Mouse (Mus musculus): ENCODE results near the gene Scn10a. TPM values are rescaled to one million over a fixed set of nuclear protein-coding genes. Genes with fewer than 3 reads are reported as not detected.

Scn10a gene
- polyA plus RNA-seq, 1 experiment from 2014 or later: not detected

- DNase-seq (ENCODE audit: low spot score): no peak
Observed at GRCm38 (mm10) chr9:119576977-119577376, 142.1 kb downstream of the Scn10a start.

GRCm38 (mm10) chr9:119575732-119576131 lies 143.4 kb downstream of the Scn10a start:
- DNase-seq (ENCODE audit: low spot score): no peak

- no peak for DNase-seq (ENCODE audit: low spot score)
Observed at GRCm38 (mm10) chr9:119574366-119574765, 144.8 kb downstream of the Scn10a start.

- no peak for DNase-seq (ENCODE audit: low spot score)
Observed at GRCm38 (mm10) chr9:119573009-119573408, 146.1 kb downstream of the Scn10a start.

GRCm38 (mm10) chr9:119571411-119571888 lies 147.7 kb downstream of the Scn10a start:
- DNase-seq (ENCODE audit: low spot score): no peak

- no peak for DNase-seq (ENCODE audit: low spot score)
Observed at GRCm38 (mm10) chr9:119570652-119571051, 148.5 kb downstream of the Scn10a start.

- no peak for DNase-seq (ENCODE audit: low spot score)
Observed at GRCm38 (mm10) chr9:119568732-119569131, 150.4 kb downstream of the Scn10a start.

- no peak for DNase-seq (ENCODE audit: low spot score)
Observed at GRCm38 (mm10) chr9:119567800-119568199, 151.3 kb downstream of the Scn10a start.

- DNase-seq (ENCODE audit: low spot score): no peak
Observed at GRCm38 (mm10) chr9:119566214-119566613, 152.9 kb downstream of the Scn10a start.

- no peak for DNase-seq (ENCODE audit: low spot score)
Observed at GRCm38 (mm10) chr9:119564803-119565202, 154.3 kb downstream of the Scn10a start.

GRCm38 (mm10) chr9:119563617-119564016 lies 155.5 kb downstream of the Scn10a start:
- DNase-seq (ENCODE audit: low spot score): no peak

- no peak for DNase-seq (ENCODE audit: low spot score)
Observed at GRCm38 (mm10) chr9:119562256-119562655, 156.9 kb downstream of the Scn10a start.

GRCm38 (mm10) chr9:119561746-119562145 lies 157.4 kb downstream of the Scn10a start:
- no peak for DNase-seq (ENCODE audit: low spot score)

- no peak for DNase-seq (ENCODE audit: low spot score)
Observed at GRCm38 (mm10) chr9:119559537-119560276, 159.4 kb downstream of the Scn10a start.

Other genes starting within 250 kb of the Scn10a start
- gene Scn5a, start 140.3 kb downstream of the Scn10a start, polyA plus RNA-seq (2015; fragmentation: Nextera tagmentation; extraction: Ambion mirVana): 0.22 and 0.30 TPM in 2 replicates
- 0.12 and 0.13 TPM in 2 replicates for gene Scn11a, start 106.1 kb upstream of the Scn10a start, polyA plus RNA-seq (2015; fragmentation: Nextera tagmentation; extraction: Ambion mirVana)
- gene Wdr48, start 175.6 kb upstream of the Scn10a start, polyA plus RNA-seq (2015; fragmentation: Nextera tagmentation; extraction: Ambion mirVana): 37.8 and 39.0 TPM in 2 replicates
- gene Gorasp1, start 218.2 kb upstream of the Scn10a start, polyA plus RNA-seq (2015; fragmentation: Nextera tagmentation; extraction: Ambion mirVana): 7.6 and 8.3 TPM in 2 replicates
- 0.05 TPM in 2 replicates for gene Ttc21a, start 218.3 kb upstream of the Scn10a start, polyA plus RNA-seq (2015; fragmentation: Nextera tagmentation; extraction: Ambion mirVana)